Mouse (Mus musculus): ENCODE results near the gene Tpx2.
A peak's percentile ranks its signal among the peaks of the same experiment; 100 is the strongest.

Gene Tpx2

DNA sequence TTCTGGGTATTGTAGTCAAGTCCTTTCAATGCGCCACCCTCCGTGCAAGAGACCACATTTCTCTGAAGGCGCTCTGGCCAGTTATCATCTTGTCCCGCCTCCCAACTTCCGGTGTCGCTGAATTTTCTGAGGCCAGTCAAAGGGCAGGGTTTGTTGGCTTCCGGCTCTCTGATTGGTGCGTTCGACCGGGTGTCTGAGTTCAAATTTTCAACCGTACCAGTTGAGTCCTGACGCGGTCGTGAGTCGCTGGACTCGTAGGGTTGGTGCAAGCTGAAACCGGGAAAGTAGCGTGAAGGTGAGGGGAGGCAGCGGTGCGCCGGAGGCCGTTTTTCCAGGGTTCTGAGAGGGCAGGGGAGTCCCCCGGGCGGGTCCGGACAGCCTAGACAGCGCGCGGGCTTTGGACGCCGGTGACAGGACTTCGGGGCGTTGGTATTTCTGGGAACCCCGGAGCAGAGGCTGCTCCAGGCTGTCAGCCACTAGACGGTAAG, at the start of gene Tpx2:
TSS of gene Tpx2 (plus strand) at position 150 of the 488 bp plus-strand sequence.
- DNase-seq (ENCODE audit: low spot score), result peak; percentile 97

DNA sequence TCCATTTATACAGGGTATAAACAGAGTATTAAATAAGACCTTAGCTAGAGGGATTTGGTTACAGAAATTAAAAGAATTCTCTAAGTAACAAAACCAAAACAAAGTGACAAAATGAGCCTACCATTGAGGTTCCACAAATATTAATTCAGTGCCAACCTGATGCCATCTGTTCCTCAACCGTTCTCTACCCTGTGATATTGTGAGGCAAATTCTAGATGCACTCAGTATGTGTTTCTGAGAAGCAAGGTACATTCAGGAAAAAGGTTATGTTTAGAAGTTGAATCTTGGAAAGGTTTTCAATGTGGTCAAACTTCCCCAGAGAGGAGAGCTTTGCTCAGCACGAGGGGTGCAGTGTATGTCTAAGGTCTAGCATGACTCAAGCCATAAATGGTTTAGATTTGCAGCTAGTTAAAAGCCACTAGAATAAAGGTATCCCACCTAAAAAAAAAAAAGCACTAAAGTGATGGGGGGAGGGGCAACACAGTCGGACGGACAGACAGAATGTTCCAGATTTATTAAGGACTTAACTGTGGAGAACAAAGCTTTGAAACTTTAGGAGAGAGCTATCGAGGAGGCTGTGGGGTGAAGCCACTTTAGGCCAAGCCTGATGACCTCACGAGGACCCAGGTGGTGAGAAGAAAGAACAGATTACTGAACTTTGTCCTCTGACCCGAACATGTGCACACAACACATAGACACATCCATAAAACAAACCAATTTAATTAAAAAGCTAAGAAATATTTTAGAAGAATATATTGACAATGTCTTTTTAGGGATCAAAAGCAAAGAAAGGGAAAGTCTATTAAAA, 47.6 kb upstream of the Tpx2 start:
- no peak for DNase-seq (ENCODE audit: low spot score)

DNA sequence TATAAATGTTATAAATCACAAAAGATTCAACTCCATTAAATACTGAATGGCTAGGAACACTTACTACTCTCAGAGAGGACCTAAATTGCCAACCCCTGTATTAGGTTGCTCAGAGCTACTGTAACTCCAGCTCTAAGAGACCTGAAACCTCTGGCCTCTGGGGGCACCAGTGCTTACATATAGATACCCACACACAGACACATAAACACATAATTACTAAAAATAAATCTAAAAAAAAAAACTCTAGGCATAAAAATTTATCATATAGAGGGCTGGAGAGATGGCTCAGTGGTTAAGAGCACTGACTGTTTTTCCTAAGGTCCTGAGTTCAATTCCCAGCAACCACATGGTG, 47.0 kb upstream of the Tpx2 start:
- no peak for DNase-seq (ENCODE audit: low spot score)

DNA sequence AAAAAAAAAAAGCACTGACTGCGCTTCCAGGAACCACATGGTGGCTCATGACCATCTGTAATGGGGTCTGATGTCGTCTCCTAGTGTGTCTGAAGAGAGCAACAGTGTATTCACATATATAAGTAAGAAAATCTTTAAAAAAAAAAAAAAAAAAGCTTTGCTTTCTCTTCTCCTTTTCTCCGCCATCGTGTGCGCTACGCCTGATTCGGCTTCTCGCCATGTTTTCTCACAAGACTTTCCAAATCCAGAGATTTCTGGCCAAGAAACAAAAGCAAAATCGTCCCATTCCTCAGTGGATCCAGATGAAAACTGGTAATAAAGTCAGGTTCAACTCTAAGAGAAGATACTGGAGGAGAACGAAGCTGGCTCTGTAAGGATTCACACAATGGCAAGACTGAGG, 45.5 kb upstream of the Tpx2 start:
- no peak for DNase-seq (ENCODE audit: low spot score)

DNA sequence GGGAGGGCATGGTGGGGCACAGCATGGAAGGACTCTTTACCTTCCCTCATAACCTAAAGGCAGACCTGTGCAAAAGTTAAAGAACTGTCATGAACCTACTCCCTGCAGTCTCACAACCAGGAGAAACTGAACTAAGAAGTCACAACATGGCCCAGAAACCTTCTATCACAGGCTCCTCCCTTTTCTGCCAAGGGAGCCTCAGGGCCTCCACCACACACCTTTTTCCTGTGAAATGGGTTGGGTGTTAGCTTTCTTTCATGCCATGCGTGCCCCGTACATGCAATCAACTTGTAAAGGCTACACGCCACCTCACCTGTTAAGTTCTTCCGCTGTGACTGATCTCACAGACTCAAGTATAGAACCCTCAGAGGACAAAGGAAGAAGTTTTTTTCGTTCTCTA, 44.7 kb upstream of the Tpx2 start:
- DNase-seq (ENCODE audit: low spot score), result no peak

DNA sequence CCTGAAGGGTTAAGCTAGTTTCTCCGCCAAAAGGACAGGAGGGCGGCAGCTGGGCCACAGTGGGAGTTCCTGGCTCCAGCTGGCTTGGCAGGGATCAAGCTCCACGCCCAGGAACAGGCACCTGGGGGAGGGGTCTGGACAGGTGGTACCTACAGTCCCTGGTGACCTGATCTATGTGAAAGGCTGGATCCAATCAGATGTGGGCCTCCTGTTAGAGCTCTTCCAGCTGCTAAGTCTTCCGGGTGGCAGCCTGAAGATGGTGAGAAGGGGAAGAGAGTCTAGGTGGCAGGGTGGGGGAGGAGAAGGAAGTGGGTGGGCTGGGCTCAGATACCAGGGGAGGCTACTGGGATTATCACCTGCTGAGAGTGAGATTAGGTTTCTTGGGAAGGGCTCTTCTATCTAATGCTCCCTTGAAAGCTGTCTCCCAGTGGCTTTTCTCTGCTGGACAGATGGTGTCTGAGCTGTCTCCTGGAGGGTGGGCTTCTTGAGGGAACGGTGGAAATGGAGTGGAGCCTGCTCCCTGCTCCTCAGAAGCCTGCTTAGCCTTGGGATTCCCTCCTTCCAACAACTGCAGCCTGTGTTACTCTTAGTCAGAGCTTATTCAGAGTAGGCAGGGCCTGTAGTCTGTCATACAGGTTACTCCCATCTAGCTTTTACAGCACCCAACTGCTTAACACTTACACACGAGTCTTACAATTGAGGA, 43.2 kb upstream of the Tpx2 start:
- DNase-seq (ENCODE audit: low spot score), result no peak

DNA sequence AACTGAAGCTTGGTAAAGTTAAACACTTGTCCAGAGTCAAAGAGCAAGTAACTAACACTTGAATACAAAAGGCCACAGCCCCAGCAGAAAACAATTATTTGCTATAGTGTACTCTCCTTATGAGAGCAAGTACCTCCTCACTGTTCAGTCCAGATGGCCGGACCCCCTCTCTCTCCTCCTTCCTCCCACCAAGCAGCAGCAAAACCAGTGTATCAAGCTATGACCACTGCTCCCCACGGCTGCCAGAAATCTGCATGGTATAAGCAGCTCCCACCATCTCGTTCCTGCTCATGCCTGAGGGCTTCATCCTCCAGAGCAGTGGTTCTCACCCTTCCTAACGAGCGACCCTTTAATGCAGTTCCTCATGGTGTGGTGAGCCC, 42.7 kb upstream of the Tpx2 start:
- no peak for DNase-seq (ENCODE audit: low spot score)

DNA sequence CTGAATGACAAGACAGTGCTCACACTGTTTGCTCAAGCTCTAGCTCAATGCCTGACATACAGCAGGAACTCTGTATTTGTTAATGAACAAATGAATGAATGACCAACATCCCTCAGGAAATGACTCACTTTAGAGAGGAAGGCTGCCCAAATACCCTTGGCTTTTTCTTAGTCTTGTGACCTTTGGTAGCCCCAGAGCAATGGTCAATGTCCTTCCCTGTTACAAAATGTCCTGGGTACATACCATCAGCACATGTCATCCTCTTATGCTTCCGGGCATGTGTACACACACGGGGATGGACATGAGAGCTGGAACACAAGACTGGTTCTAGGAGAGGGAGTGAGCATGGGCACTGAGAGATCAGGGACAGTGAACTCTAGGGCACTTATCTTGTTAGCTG, 41.7 kb upstream of the Tpx2 start:
- DNase-seq (ENCODE audit: low spot score), result no peak

DNA sequence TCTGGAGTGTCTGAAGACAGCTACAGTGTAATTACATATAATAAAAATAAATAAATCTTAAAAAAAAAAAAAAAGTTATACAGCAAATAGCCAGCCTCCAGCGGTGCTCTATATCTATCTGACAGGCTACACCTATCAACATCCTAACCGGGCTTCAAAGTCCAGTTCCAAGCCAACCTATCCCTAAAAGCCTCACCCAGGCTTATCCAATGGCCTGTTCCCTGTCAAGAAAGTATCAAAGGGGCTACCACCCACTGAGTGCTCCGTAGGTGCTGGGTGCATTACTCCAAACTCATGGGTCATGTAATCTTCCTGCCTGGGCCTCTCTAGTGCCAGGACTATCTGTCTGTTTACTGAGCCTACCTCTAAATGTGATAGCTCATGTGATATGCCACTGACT, 39.6 kb upstream of the Tpx2 start:
- no peak for DNase-seq (ENCODE audit: low spot score)

DNA sequence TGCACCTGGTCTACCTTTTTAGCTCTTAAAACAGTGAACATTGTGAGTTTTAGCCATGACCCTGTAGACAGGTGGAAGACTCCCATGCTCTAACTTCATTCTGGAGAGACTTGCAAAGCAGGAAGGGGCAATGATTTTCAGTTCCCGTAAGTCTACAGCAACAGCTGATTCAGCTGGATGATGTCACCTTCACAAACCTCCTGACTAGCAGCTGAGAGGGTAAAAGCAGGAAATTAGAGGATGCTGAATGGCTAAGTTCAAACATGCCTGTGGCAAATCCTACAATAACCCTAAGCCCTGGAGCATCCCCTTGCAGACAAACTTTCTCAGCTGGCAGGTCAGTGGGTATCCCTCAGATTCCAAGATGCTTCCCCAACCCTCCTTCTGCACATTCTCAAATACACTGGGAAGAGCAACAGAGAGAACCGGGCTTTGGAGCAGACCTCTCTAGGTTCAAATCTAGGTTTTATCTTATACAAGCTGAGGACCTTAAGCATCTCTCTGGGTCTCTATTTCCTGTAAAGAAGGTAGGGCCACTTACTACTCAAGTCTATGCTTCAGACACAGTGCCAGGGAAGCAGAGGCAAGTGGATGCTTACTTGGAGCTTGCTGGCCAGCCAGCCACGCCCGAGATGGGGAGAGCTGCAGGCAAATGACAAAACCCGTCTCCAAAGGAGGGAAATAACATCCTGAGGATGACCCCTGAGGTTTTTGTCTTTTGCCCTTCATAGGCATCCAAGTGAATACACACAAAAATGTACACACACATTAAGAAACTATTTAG, 37.4 kb upstream of the Tpx2 start:
- DNase-seq (ENCODE audit: low spot score), result no peak

DNA sequence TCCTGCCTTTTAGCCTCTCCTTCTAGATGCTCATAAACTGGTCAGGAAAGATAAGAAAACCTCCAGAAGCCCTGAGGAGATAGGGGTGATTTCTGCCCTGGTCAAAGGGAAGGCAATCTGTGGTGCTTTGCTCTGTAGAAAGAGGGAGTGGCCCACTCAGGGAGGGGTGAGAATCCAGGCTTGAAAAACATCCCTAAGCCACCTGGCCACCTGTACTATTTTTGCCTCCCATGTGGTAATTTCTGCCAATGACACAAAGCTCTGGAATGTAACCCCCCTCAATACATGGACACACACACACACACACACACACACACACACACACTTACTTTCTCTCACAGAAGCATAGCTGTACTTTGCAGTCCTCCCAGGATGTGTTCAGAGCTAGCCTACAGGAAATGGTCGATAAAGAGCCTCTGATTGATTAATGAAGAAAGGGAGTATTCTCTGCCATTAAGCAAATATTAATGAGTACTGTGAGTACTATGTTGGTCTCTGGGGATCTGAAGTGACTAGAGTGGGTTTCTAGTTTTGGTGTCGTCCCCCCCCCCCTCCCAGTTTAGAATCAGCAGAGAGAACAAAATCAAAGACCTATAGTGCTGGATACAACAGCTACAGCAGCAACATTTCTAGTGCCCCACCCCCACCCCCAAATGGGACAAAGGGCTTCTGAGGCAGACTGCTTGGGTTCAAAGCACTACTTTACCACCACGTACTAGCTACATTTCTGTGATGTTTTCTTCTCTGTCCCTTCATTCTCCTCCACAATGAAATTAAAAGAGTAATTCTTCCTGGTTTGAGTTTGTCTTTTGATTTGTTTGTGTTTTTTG, 36.2 kb upstream of the Tpx2 start:
- DNase-seq (ENCODE audit: low spot score), result no peak

DNA sequence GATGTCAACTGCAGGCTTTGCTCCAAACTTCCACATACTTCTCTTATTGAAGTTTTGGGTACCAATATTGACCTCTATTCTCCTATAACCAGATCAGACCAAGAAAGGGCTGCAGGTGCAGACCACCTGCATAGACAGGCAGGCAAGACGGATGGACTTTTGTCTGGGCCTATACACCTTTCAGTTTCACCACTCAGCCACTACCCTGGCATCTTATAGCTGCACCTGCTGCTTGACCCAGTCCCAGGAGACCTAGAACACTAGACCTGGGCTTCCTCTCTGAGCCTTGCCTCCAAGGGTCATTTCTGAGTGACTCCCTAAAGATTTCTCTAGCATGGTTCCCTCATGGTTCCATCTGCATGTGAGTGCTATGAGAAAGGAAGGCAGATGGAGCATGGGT, 34.5 kb upstream of the Tpx2 start:
- DNase-seq (ENCODE audit: low spot score), result no peak

DNA sequence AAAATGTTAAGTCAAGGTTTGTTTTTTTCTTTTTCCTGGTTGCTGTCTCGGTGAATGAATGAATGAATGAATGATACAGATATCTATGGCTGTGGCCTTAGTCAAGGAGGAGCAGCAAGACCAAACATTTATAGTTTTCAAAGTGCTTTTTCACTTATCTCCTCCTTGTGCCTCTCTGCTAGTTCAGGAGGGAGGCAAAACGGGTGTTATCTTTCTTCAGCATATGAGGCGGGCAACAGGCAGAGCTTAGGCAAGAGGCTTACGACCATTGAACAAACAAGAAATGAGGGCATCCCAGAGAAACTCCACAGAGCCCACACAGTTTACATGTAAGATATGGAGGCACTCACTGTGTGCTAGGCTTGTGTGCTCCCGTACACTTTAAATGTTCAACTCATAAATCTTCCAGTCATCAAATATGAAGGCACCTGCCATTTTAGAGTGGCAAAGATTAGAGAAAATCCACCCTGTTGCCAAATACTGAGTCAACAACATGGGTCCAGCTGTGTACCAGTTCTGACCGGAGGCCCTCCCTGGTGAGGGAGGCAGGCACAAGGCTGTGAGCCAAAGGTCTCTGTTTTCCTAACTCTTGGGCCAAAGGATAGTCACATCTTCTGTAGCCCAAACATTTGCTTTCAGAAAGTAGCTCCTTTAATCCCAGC, 33.4 kb upstream of the Tpx2 start:
- DNase-seq (ENCODE audit: low spot score), result no peak

DNA sequence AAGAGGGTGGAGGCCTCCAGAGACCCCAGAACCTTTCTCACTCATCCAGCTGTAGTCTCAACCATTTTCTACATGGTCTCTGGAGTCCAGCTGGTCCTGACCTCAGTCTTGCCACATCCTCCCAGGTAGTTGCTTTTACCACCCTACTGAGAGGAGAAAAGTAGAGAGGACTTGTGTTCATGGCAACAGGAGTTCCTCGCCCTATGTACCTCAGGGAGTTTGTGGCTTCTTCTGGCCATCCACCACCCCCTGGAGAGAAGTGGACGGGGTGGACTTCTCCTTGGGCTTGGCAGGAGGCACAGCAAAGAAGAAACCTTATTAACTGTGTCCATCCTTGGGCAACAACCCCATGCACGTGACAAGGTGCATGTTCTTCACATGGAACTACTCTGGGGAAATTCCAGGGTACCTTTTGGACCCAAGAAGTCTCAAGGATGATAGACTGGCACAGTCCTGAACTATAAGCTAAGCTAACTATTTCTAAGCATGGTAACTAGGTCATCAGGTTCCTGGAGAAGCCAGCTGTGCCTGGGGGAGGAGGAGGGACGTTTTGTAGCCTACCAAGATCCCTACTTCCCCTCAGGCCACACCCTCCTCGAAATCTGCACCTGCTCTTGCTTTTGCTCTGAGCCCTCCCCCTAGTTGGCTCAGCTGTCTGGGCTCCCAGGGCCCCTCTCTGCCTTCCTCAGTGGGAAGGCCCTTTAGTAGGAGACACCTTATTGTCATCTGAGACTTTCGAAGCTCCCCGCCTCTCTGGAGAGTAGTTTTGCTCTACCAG, 31.7 kb upstream of the Tpx2 start:
- no peak for DNase-seq (ENCODE audit: low spot score)

DNA sequence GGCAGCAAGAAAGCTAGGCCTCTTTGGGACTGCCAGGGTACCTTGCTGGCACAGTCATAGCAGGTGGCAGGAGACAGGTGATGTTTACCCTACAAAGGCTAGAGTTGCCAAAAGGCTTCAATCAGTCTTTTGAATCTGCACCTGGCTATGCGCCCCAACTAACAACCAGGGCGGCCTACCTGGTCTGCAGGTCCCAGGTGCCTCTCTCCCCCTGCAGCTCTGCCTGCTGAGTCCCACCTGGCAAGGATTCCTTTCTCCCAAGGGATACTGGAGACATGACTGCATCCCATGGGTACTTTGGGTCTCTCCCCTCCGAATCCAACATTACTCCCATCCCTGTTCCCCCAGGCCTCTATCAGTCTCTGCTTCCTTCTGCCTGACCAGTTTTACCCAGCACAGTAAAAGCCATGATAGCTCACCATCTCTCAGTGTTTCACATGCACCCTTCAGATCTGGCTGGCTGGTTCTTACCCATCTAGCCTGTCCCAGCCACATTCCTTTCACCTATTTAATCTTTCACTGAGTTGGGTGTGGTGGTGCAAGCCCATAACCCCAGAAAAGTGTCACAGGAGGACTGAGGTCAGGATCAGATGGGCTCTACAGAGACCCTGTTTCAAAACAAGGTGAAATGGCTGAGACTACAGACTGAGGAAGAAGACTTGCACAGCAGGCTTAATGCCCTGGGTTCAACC, 31.0 kb upstream of the Tpx2 start:
- no peak for DNase-seq (ENCODE audit: low spot score)

DNA sequence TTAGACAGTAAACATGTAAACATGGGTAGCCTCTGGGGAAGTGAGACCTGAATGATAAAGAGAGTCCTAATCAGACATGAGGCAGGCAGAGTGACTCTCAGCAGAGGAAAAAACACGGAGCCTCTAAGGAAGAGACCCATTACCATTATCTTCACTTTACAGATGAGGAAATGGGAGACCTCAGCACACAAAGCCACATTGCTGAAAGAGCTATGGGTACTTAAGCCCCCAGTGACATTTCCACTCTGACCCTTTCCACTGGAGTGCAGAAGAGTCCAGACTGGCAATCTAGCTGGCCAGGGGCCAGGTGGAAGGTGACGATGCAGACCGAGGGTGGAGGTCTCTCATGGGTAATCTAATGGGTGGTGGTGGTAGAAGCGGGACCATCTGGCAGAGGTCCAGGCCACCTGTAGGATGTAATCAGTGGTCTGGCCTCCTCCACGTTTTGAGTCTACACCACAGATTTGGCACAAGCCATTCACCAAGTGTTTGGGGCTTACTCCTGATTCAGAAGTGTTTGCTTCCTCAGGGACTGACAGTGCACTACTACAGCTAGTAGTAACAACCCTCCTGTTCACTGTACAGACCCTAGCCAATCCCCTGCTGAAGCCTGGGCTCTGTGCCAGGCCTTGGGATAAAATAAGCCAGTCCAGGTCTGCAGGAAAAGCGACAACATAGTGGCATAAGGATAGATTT, 30.0 kb upstream of the Tpx2 start:
- DNase-seq (ENCODE audit: low spot score), result peak; percentile 74

DNA sequence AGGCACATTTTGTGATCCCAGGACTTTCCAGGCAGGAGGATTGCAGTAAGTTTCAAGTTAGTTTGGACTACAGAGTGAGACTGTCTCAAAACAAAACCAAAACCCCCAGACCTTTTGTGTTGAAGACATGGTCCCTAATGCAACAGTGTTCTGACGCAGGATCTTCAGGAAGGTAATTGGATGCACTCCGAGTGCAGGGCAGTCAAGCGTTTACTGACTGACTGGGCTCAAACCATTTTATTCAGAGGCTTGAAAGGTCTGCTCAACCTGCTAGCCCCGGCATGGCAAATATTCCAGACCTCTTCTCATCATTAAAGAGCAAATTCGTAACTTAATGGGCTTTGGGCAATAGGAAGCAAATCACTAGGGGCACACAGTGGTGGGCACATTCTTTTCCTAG, 29.1 kb upstream of the Tpx2 start:
- no peak for DNase-seq (ENCODE audit: low spot score)

DNA sequence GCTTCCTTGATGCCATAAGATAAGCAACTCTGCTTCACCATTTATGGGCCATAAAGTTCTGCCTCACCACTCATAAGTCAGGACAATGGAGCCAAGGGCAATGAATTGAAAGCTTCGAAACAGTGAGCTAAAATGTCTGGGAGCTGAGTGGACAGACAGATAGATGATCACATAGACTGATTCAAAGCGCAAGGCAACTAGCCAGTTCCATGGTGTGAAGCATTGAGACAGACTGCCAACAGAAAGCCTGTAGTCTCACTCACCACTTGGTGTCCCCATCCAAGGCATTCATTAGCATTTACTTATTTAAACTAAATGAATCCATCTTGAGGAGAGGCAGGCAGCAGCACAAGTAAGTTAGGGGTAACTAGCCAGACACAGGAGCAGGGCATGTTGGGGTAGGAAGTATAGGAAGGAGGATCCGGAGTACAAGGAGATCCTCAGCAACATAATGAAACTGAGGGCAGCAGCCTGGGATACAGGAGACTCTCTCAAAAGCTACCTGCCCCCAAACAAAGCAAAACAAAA, 28.6 kb upstream of the Tpx2 start:
- no peak for DNase-seq (ENCODE audit: low spot score)

DNA sequence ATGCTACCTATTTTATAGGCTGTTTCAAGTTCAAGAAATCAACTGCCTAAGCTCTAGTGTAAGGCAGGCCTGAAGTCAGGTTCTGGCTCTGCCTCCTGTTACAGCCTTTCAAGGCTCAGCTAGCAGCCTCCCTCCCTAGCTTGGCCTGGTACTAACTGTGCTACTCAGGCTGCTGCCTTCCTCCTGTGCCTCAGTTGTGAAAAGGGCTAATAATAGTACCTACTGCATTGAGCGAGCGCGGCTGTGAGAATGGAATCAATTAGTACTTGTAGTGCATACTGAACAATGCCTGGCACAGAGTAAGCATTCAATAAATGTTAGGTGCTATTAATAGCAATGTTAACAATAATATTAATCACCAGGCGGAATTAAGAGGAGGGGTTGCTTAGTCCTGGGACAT, 27.8 kb upstream of the Tpx2 start:
- no peak for DNase-seq (ENCODE audit: low spot score)
